Mouse (Mus musculus): Measurements from ENCODE around the gene Gm4952. TPM values are rescaled to one million over a fixed set of nuclear protein-coding genes. Genes with fewer than 3 reads are reported as not detected.

Gm4952 gene
- not detected for polyA plus RNA-seq (2017; shearing (Covaris generic))

DNA sequence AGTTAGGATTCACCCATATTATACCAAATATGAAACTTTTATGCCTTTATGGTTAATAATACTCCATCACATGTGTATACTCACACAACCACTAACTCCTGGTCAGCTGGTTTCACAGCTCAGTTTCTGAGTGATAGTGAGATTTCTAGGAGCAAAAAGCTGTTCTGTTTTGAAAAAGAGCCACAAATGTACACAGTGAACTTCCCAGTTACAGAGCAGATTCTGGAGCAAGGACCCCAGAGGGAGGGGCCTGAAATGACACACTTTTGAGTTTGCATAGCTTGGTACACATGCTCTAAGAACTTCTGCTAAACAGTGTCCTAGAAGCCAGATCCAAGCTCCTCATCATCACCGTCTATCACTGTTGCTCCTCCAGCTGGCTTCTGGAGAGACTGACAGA lies at the start of gene Gm4952:
Gene Gm4952, plus strand, starts transcription at position 301 of the 400 bp plus-strand sequence.

DNA sequence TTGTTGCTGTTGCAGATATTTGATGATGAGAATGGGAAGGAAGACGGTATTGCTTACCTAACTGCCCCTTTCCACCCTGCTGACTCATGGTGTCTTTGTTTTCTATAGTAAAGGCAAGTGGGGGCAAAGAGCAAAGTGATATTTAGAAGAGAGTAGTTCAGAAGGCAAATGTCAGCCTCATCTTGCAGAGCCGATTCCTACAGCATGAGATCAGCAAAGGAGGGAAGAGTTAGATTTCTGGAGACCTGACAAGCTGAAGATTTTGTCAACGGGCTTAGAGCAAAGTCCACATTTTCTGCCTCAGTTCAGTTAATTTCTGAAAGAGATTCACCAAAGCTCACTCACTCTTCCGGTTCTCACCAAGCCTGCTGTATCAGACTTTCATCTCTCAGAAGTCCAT lies 33.4 kb downstream of the Gm4952 start, which contains the start of gene Glyat:
Gene Glyat, plus strand, starts transcription at position 133 of the 400 bp plus-strand sequence.

DNA sequence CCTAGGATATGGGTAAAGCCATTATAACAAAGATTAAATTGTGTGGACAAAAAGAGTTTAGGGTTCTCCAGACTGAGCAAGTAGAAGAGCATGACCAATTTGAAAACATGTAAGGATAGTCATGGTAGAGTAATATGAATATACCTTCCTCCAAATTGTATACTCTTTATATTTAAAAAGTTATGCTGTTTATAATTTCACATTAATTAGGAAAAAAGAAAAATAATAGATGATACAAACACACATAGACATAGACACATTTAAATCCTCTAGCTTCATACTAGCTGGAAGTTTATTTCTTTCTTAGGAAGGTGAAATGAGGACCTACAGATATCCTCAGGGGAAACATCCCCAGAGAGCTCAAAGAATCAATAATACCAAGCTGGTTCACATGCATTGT lies 70.4 kb downstream of the Gm4952 start, which contains the start of gene Olfr1442:
Gene Olfr1442, plus strand, starts transcription at position 301 of the 400 bp plus-strand sequence.

DNA sequence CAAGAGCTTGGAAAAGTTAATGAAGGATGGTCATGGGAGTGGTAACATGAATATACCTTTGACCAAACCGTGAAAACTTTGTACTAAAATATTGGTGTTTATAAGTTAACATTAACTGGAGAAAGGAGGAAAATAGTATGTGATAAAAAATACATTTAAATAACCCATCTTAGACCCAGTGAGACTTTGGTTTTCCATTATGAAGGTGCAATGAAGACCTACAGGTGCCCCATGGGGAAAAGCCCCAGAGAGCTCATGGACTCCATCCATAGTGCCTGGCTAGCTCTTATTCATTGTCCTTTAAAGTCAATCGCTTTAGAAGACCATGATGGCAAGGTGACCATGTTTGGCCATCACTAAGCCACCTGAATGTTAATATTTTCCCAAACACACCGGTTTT lies 78.0 kb downstream of the Gm4952 start, which contains the start of gene Olfr1443:
Gene Olfr1443, plus strand, starts transcription at position 301 of the 400 bp plus-strand sequence.

Other genes with a start within 250 kb of the Gm4952 start
- gene Olfr1440, start 212.7 kb upstream of the Gm4952 start, polyA plus RNA-seq (2017; shearing (Covaris generic)) = under 1 TPM in 1 of 2 experiments, not detected in 1; 0.04 TPM
- gene Olfr1441, start 182.5 kb upstream of the Gm4952 start, polyA plus RNA-seq (2017; shearing (Covaris generic)) = not detected
- under 1 TPM in 1 of 2 experiments, not detected in 1; 0.10 TPM for gene Pfpl, start 172.1 kb upstream of the Gm4952 start, polyA plus RNA-seq (2017; shearing (Covaris generic))
- gene Mpeg1, start 139.2 kb upstream of the Gm4952 start, polyA plus RNA-seq (2017; shearing (Covaris generic)) = 1 to 10 TPM in 1 of 2 experiments, under 1 TPM in 1; 0.88 to 2.5 TPM
- gene Dtx4, start 98.5 kb upstream of the Gm4952 start, polyA plus RNA-seq (2017; shearing (Covaris generic)) = 1 to 10 TPM in 1 of 2 experiments, under 1 TPM in 1; 0.88 to 1.6 TPM
- 10 to 100 TPM; 26.4 to 53.7 TPM for gene Fam111a, start 54.2 kb upstream of the Gm4952 start, polyA plus RNA-seq (2017; shearing (Covaris generic))
- gene Glyat, start 33.3 kb downstream of the Gm4952 start, polyA plus RNA-seq (2017; shearing (Covaris generic)) = not detected
- under 1 TPM in 1 of 2 experiments, not detected in 1; 0.36 TPM for gene Olfr1442, start 70.5 kb downstream of the Gm4952 start, polyA plus RNA-seq (2017; shearing (Covaris generic))
- gene Olfr1443, start 78.1 kb downstream of the Gm4952 start, polyA plus RNA-seq (2017; shearing (Covaris generic)) = not detected
- gene Keg1, start 95.8 kb downstream of the Gm4952 start, polyA plus RNA-seq (2017; shearing (Covaris generic)) = not detected
- gene Cntf, start 165.7 kb downstream of the Gm4952 start, polyA plus RNA-seq (2017; shearing (Covaris generic)) = under 1 TPM in 1 of 2 experiments, not detected in 1; 0.26 TPM
- gene Zfp91, start 196.2 kb downstream of the Gm4952 start, polyA plus RNA-seq (2017; shearing (Covaris generic)) = 10 to 100 TPM; 21.0 to 22.1 TPM
- gene Lpxn, start 196.2 kb downstream of the Gm4952 start, polyA plus RNA-seq (2017; shearing (Covaris generic)) = 100 to 1,000 TPM; 137 to 196 TPM
- gene Gm5244, start 246.7 kb downstream of the Gm4952 start, polyA plus RNA-seq (2017; shearing (Covaris generic)) = not detected